ENCODE assay signal across 18 mouse cellular contexts in the genomic region with DNA sequence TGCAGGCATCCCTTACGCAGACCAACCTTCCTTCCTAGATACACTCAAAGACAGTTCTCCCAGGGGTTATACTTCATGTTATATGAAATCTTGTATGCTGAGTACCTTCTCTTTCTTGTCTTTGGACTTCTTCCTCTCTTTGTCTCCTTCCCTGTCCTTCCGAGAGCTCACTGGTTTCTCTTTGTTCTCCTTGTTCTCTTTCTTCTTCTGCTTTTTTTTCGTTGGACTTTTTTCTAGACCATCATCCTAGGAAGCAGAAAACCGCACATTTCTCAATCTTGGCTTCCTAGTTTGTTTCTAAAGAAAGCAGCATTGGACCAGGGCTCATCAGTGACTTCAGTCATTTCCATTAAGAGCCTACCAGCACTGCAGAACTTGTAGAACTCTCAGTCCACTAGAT.
A peak's percentile ranks its signal among the peaks of the same experiment; 100 is the strongest.
DNase-seq lines count a peak whose midpoint lies in the region; ATAC-seq and TF ChIP-seq lines count a peak whose summit lies in the region.
"Had no signal": no experiment of that assay in that cellular context is flagged by ENCODE, and none has a peak within 500 bp of the region (broad histone marks: within the 10 kb centered on the region; RNA-seq: fewer than 3 reads in every experiment).

No protein-coding gene starts in this region.

- H3K27ac ChIP-seq in macrophage, result peak overlapping the region; percentile 73
- no peak overlapping the region for H3K27ac ChIP-seq in forebrain, postnatal 0 days (ENCODE audit: low read depth, low read length)
- no peak overlapping the region for H3K27ac ChIP-seq in midbrain, embryonic 11.5 days (ENCODE audit: low read depth, low read length)
- H3K27ac ChIP-seq: hindbrain, embryonic 12.5 days; hindbrain, embryonic 15.5 days had no signal

- no peaks in the 10 kb centered on the region for H3K9me3 ChIP-seq in forebrain, postnatal 0 days (ENCODE audit: low read length)
- no peaks in the 10 kb centered on the region for H3K9me3 ChIP-seq in midbrain, embryonic 11.5 days (ENCODE audit: control insufficient read depth, low read length)
- H3K9me3 ChIP-seq: hindbrain, embryonic 12.5 days; hindbrain, embryonic 15.5 days had no signal

- no peaks in the 10 kb centered on the region for H3K27me3 ChIP-seq in forebrain, postnatal 0 days (ENCODE audit: insufficient read depth, low read length)
- H3K27me3 ChIP-seq in midbrain, embryonic 11.5 days (ENCODE audit: control insufficient read depth, insufficient read depth, low read length), result no peaks in the 10 kb centered on the region
- H3K27me3 ChIP-seq: hindbrain, embryonic 12.5 days; hindbrain, embryonic 15.5 days had no signal

- no peak overlapping the region for H3K4me2 ChIP-seq in forebrain, postnatal 0 days (ENCODE audit: low read depth)
- no peak overlapping the region for H3K4me2 ChIP-seq in midbrain, embryonic 11.5 days
- H3K4me2 ChIP-seq: heart, embryonic 11.5 days; hindbrain, embryonic 12.5 days; hindbrain, embryonic 15.5 days had no signal

- 27% methylated on average over 4 of the region's 4 CpGs for WGBS in macrophage (ENCODE audit: missing documents)
- WGBS in forebrain, postnatal 0 days, result 92% methylated on average over 4 of the region's 4 CpGs
- WGBS in midbrain, embryonic 11.5 days, result 93% methylated on average over 4 of the region's 4 CpGs

- H3K4me1 ChIP-seq in forebrain, postnatal 0 days (ENCODE audit: insufficient read depth), result no peaks in the 10 kb centered on the region
- no peaks in the 10 kb centered on the region for H3K4me1 ChIP-seq in midbrain, embryonic 11.5 days (ENCODE audit: control insufficient read depth, insufficient read depth, low read length)
- H3K4me1 ChIP-seq: hindbrain, embryonic 12.5 days; hindbrain, embryonic 15.5 days had no signal

- TF ChIP-seq CTCF in forebrain, postnatal 0 days (IDR thresholded peaks at IDR 0.05; ENCODE audit: low read depth), result no peak

- peaks cover 67% of the 10 kb centered on the region for H3K36me3 ChIP-seq in macrophage (ENCODE audit: inconsistent target)
- H3K36me3 ChIP-seq in forebrain, postnatal 0 days (ENCODE audit: insufficient read depth), result peaks cover 84% of the 10 kb centered on the region
- H3K36me3 ChIP-seq in midbrain, embryonic 11.5 days (ENCODE audit: control insufficient read depth, insufficient read depth, low read length), result peaks cover 70% of the 10 kb centered on the region

- no peak overlapping the region for H3K4me3 ChIP-seq in macrophage (ENCODE audit: inconsistent target)
- no peak overlapping the region for H3K4me3 ChIP-seq in forebrain, postnatal 0 days (ENCODE audit: low read depth, low read length)
- H3K4me3 ChIP-seq in midbrain, embryonic 11.5 days (ENCODE audit: low read depth, low read length), result no peak overlapping the region
- H3K4me3 ChIP-seq: hindbrain, embryonic 12.5 days; hindbrain, embryonic 15.5 days had no signal

- H3K9ac ChIP-seq in forebrain, postnatal 0 days, result no peak overlapping the region
- no peak overlapping the region for H3K9ac ChIP-seq in midbrain, embryonic 11.5 days (ENCODE audit: low read length)
- H3K9ac ChIP-seq: hindbrain, embryonic 12.5 days; hindbrain, embryonic 15.5 days had no signal

- 0 out of 2 replicates have a peak, but pooled peaks have one; percentile 22 for ATAC-seq in common myeloid progenitor, adult 5-6 weeks (replicated peaks; ENCODE audit: low read depth, poor library complexity, severe bottlenecking)
- no peak for ATAC-seq in forebrain, postnatal 0 days
- ATAC-seq in midbrain, embryonic 11.5 days (ENCODE audit: low FRiP score), result no peak
- ATAC-seq: CD4-positive, CD25-positive, alpha-beta regulatory T cell, adult 4 months; forebrain, embryonic 14.5 days had no signal

- H3K79me2 ChIP-seq in macrophage (ENCODE audit: inconsistent target), result no peaks in the 10 kb centered on the region

- peak; percentile 23 for DNase-seq in 416B (ENCODE audit: low read depth)
- DNase-seq in urinary bladder, postnatal 36 days (ENCODE audit: low spot score in 2 of 2), result no peak
- DNase-seq in forebrain, postnatal 0 days, result no peak
- no peak for DNase-seq in midbrain, embryonic 11.5 days (ENCODE audit: low spot score, missing footprints)
- DNase-seq: adrenal gland, adult 2 months; adrenal gland, postnatal 14 days; cerebellum, adult 11-12 months; cerebellum, adult 8-10 months; cerebellum, postnatal 10 days; cerebellum, postnatal 36 days; gastrocnemius, postnatal 25 days had no signal
